Mouse (Mus musculus): ENCODE measurements at regions not wholly inside any gene's neighbourhood (a gene's known extent, or its start where the extent isn't known, plus 50 kb on each side); places are given as distances from the start of the nearest gene placed in this dataset.

GRCm38 (mm10) chr4:140320120-140320921, 73.7 kb upstream of the Igsf21 start:
- no peak for DNase-seq (ENCODE audit: low spot score in 2 of 2)

- DNase-seq (ENCODE audit: low spot score in 2 of 2) = no peak
Measured at GRCm38 (mm10) chr4:140312635-140313034, 66.1 kb upstream of the Igsf21 start.

- DNase-seq (ENCODE audit: low spot score in 2 of 2) = no peak
Measured at GRCm38 (mm10) chr4:140307481-140307880, 60.9 kb upstream of the Igsf21 start.

GRCm38 (mm10) chr4:140304960-140305359, 58.4 kb upstream of the Igsf21 start:
- DNase-seq (ENCODE audit: low spot score in 2 of 2) = no peak

- peak; percentile 44 to 52 for DNase-seq (ENCODE audit: low spot score in 2 of 2)
Measured at GRCm38 (mm10) chr4:140301661-140302060, 55.1 kb upstream of the Igsf21 start.

GRCm38 (mm10) chr4:140297912-140298620, 51.5 kb upstream of the Igsf21 start:
- peak in 1 of 2 experiments; percentile 38 for DNase-seq (ENCODE audit: low spot score in 2 of 2)

Measured in frontal cortex, postnatal 36 days (tissue).